Mouse (Mus musculus): ENCODE measurements around the gene Lrmda.

DNA sequence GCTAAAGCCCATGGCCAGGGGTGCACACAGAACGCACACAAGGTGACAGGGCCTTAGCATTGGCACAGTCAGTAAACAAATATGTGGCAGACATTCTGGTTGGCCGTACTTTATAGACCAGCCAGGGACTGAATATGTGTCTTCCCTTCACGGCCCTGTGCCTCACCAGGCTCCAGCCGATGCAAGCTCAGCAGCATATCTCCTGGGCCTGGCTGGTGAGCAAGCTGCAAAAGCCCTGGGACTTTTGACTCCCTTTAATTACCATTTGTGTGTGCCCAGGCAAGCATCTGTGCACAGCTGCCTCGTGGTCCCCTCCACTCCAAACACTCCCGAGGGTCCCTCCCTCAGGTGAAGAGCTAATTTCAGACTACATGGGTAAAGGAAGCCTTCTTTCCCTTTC lies 556.9 kb downstream of the Lrmda start:
- TF ChIP-seq POLR2A (IDR thresholded peaks at IDR 0.05; ENCODE audit: borderline replicate concordance, extremely low read depth, insufficient read depth, insufficient read length, poor library complexity, severe bottlenecking) (no peak), CTCF (IDR thresholded peaks at IDR 0.05; ENCODE audit: borderline replicate concordance, extremely low read depth, insufficient read depth, insufficient read length) (no peak)
